Mouse (Mus musculus): ENCODE measurements around the gene Azin2. TPM values are rescaled to one million over a fixed set of nuclear protein-coding genes. Genes with fewer than 3 reads are reported as not detected.
A peak's percentile ranks its signal among the peaks of the same experiment; 100 is the strongest.

Gene Azin2
- total RNA-seq, 2 experiments from 2014 or later, result 1.8 to 2.6 TPM

DNA sequence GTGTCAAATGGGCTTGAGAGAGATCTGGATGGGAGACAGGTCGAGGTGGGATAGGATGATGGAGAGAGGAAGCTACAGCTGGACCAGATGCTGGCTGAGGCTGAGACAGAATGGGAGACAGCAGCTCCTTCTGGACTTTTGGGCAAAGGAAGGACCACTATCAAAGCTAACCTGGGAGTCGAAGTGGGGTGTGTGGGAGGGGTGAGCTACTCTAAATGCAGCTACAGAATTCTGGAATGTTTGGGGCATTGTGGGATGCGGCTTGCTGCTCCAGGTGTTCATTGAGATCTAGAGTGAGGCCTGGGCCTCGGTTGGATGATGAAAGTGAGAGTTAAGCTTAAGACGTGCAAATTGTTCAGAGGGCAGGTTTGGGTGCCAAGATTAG, 77.5 kb downstream of the Azin2 start:
- intact Hi-C loops (cut with DNase I; ENCODE audit: low total_unique reads), result no loop called here
- DNase-seq, result no peak

GRCm38 (mm10) chr4:128883801-128884710, 78.2 kb downstream of the Azin2 start:
- intact Hi-C loops (cut with DNase I; ENCODE audit: low total_unique reads), result no loop called here
- DNase-seq, result peak; percentile 33

GRCm38 (mm10) chr4:128883379-128883781, 78.9 kb downstream of the Azin2 start, which contains the start of gene Trim62:
TSS of gene Trim62 (plus strand) at chr4:128883580.
- intact Hi-C loops (cut with DNase I; ENCODE audit: low total_unique reads), result no loop called here
- DNase-seq, result peak; percentile 82

Other genes starting within 250 kb of the Azin2 start
- under 1 TPM; 0.06 to 0.18 TPM for gene A3galt2, start 207.1 kb downstream of the Azin2 start, total RNA-seq (2021)
- gene Zfp362, start 156.4 kb downstream of the Azin2 start, total RNA-seq (2021), result 10 to 100 TPM; 11.9 to 12.0 TPM
- 1 to 10 TPM; 1.1 to 1.4 TPM for gene Trim62, start 78.9 kb downstream of the Azin2 start, total RNA-seq (2021)
- 10 to 100 TPM; 43.4 to 46.2 TPM for gene Ak2, start 29.5 kb upstream of the Azin2 start, total RNA-seq (2021)
- gene Rnf19b, start 95.8 kb upstream of the Azin2 start, total RNA-seq (2021), result 10 to 100 TPM; 13.6 to 15.5 TPM
- gene Tmem54, start 143.1 kb upstream of the Azin2 start, total RNA-seq (2021), result not detected
- gene Hpca, start 159.6 kb upstream of the Azin2 start, total RNA-seq (2021), result under 1 TPM in 1 of 2 experiments, not detected in 1; 0.24 TPM
- 10 to 100 TPM; 28.4 to 53.2 TPM for gene Fndc5, start 174.6 kb upstream of the Azin2 start, total RNA-seq (2021)
- 1 to 10 TPM; 5.2 to 7.1 TPM for gene S100pbp, start 227.3 kb upstream of the Azin2 start, total RNA-seq (2021)
- 10 to 100 TPM; 38.6 to 38.9 TPM for gene Yars, start 227.3 kb upstream of the Azin2 start, total RNA-seq (2021)

Measured in gastrocnemius, postnatal 14 days (tissue).